Mouse (Mus musculus): ENCODE measurements around the gene Arrdc2. TPM values are rescaled to one million over a fixed set of nuclear protein-coding genes. Genes with fewer than 3 reads are reported as not detected.

The Arrdc2 gene
- total RNA-seq, 2 experiments from 2014 or later: 4.8 to 71.3 TPM

DNA sequence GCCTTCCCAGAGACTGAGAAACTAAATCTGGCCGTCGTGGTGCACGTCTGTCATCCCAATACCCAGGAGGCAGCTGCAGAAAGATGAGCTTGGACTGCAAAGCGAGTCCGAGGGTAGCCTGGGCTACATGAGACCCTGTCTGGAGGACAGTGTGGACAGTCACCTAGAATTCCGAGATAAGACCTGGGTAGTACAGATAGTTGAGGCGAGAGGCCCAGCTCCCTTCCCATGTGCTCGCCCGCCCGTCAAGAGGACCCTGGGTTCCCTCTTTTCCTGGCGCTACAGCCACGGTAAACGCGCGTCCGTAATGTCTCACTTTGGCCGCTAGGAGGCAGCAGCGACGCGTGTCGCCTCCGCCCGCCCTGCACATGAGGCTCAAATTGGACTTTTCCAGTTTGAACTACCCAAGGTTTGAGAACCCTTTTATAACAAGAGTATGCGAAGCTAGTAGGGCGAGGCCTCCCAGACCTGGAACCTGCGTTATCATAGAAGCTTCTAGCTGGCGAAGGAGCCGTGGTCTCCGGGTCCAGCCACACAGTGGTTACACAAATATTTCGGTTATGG is 18.0 kb downstream of the Arrdc2 start:
- intact Hi-C loops (cut with DNase I; ENCODE audit: low total_unique reads): no loop called here

DNA sequence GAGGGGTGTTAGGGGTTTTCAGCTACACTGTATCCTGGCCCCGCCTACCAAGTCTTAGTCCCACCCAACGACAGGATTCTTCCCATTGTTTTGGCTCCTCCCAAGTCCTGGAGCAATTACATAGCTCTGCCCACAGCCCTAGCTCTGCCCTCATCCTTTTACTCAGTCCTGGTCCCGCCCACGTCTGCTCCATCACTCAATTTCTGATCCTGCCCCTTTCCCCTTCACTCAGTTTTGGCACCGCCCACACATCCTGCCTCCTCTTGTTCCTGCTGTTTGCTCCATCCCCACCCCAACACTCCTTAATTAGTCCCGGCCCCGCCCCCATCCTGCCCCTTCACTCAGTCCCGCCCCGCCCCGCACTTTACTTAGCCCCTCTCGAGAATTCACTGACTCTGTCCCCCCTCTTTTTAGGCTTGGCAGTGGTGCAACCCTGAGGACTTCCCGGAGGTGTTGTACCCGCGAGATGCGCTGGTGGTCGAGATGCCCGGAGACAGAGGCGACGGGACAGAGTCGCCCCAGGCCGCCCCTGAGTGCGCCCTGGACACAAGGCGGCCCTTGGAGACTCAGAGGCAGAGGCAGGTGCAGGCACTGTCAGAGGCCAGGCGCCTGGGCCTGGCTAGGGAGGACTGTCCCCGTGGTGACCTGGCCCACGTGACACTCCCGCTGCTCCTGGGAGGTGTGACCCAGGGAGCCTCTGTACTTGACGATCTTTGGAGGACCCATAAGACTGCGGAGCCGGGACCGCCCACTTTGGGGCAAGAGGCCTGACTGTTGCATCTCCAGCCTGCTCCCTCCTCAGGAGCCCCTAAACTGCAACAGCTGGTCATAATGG is 19.2 kb downstream of the Arrdc2 start:
- intact Hi-C loops (cut with DNase I; ENCODE audit: low total_unique reads): no loop called here
- DNase-seq: peak; percentile 71

More for the DNA sequence above, 18.0 kb downstream of the Arrdc2 start:
- peak; percentile 71 for DNase-seq

- intact Hi-C loops (cut with DNase I; ENCODE audit: low total_unique reads): loop anchor here (2.0 to 5.0 kb wide), 2 partner anchors 26 to 661 kb away; no protein-coding TSS in a partner anchor
- DNase-seq: peak; percentile 34
Measured at GRCm38 (mm10) chr8:70816679-70817078, 22.8 kb downstream of the Arrdc2 start.

GRCm38 (mm10) chr8:70812885-70813284 is 26.6 kb downstream of the Arrdc2 start:
- DNase-seq: no peak
- intact Hi-C loops (cut with DNase I; ENCODE audit: low total_unique reads): no loop called here

GRCm38 (mm10) chr8:70812055-70812454 is 27.5 kb downstream of the Arrdc2 start:
- intact Hi-C loops (cut with DNase I; ENCODE audit: low total_unique reads): no loop called here

DNA sequence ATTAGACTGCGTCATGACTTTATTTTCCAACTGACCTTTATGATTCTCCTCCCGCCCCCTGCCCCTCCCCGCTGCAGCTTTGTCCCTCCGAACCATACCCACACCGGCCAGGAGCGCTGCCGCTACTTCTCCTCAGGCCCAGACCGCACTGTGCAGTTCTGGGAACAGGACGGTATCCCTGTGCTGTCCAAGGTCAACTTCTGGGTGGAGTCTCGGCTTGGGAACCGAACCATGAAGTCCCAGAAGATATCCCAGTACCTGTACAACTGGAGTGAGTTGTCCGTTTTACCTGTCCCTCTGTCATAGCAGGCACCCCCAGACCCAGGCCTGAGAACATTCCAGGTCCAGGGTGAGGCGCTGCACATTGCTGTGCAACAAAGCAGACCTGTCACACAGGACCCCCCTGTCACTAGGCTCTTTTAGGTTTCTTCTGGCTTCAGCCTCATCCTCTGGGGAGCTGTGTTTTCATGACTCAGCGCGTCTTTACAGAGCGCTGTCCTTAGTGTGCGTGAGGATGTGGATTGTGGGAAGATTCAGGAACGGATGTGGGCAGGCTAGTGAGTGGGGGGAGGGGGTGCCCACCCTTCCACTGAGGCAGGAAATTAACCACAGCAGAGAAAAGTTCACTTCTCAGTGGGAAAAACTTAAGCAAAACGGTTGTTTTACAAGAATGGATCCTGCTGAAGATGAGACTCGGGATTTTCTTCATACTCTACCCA is 28.4 kb downstream of the Arrdc2 start:
- DNase-seq: no peak
- intact Hi-C loops (cut with DNase I; ENCODE audit: low total_unique reads): no loop called here

More at GRCm38 (mm10) chr8:70812055-70812454, 27.5 kb downstream of the Arrdc2 start:
- DNase-seq: no peak

GRCm38 (mm10) chr8:70808955-70809701 is 30.4 kb downstream of the Arrdc2 start:
- intact Hi-C loops (cut with DNase I; ENCODE audit: low total_unique reads): loop anchor here (5.0 kb wide), 1 partner anchor 37 kb away; no protein-coding TSS in a partner anchor
- no peak for DNase-seq

GRCm38 (mm10) chr8:70808239-70808638 is 31.3 kb downstream of the Arrdc2 start, which contains the start of gene Il12rb1:
Il12rb1 (plus strand) TSS chr8:70808449.
- DNase-seq: no peak
- intact Hi-C loops (cut with DNase I; ENCODE audit: low total_unique reads): loop anchor here (5.0 kb wide), 1 partner anchor 36 kb away; no protein-coding TSS in a partner anchor

DNA sequence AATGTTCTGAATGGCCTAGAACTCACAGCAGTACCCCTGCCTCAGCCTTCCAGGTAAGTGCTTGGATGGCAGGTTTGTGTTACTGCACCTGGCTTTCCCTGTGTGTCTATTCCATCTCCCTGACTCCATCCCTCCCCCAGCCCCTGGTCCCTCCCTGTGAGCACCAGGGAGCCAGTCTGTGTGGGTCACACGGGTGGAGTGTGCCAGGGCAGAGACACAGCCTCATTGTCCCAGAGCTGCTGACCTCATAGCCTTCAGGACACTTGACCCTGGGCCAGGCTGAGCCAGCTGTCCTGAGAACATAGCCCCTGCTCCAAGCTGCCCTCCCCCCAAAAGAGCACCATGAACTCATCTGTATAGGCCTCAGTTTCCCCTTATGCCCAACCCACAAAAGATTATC is 32.2 kb downstream of the Arrdc2 start:
- DNase-seq: no peak
- intact Hi-C loops (cut with DNase I; ENCODE audit: low total_unique reads): loop anchor here (5.0 kb wide), 1 partner anchor 35 kb away; no protein-coding TSS in a partner anchor

- intact Hi-C loops (cut with DNase I; ENCODE audit: low total_unique reads): loop anchor here (5.0 kb wide), 1 partner anchor 34 kb away; no protein-coding TSS in a partner anchor
- DNase-seq: no peak
Measured at GRCm38 (mm10) chr8:70806541-70806940, 33.0 kb downstream of the Arrdc2 start.

- intact Hi-C loops (cut with DNase I; ENCODE audit: low total_unique reads): loop anchor here (5.0 kb wide), 1 partner anchor 32 kb away; no protein-coding TSS in a partner anchor
- peak; percentile 92 for DNase-seq
Measured at GRCm38 (mm10) chr8:70804481-70805206, 34.9 kb downstream of the Arrdc2 start, which contains the start of gene Mast3. Mast3 (minus strand) TSS chr8:70805054.

GRCm38 (mm10) chr8:70803761-70804480 is 35.6 kb downstream of the Arrdc2 start:
- peak; percentile 52 for DNase-seq
- intact Hi-C loops (cut with DNase I; ENCODE audit: low total_unique reads): no loop called here

DNA sequence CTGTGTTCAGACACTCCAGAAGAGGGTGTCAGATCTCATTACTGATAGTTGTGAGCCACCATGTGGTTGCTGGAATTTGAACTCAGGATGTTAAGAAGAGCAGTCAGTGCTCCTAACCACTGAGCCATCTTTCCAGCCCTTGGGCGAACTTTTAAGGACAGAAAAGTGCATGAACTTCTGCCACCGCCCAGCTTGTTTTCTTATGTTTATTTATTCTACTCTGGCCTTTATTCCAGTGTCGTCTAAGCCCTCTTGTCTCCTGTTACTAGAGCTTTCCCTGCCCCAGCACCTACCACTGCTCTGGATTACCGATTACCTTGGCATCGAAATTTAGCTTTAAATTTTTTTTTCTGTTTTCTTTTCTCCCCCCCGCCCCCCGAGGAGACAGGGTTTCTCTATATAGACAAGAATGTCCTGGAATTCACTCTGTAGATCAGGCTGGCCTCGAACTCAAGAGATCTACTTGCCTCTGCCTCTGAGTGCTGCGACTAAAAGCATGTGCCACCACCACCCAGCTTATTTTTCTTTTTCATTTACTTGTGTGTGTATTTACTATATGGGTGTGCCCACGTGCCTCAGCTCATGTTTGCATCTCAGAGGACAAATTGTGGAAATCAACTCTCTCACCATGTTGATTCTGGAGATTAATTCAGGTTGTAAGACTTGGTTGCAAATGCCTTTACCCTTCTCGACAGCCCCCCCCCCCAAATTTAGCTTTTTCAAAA is 36.6 kb downstream of the Arrdc2 start:
- intact Hi-C loops (cut with DNase I; ENCODE audit: low total_unique reads): no loop called here

GRCm38 (mm10) chr8:70801830-70802229 is 37.7 kb downstream of the Arrdc2 start:
- intact Hi-C loops (cut with DNase I; ENCODE audit: low total_unique reads): no loop called here

More for the DNA sequence above, 36.6 kb downstream of the Arrdc2 start:
- no peak for DNase-seq

DNA sequence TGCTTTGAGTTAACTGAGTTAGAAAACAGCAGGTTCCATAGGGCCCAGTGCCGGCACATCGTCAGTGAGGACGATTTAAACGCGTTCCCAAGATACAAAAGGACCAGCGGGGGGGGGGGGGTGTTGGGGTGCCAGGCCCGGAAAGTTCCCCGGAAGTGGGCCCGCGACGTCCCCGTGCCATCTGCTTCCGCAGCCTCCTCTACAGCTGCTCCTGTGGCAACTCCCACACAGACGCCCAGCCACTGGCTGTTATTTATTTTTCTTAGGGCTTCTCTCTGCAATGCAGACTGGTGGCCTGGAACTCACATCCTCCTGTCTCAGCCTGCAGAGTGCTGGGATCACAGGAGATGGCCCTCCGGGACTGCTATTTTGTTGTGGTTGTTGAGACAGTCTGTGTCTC is 38.4 kb downstream of the Arrdc2 start:
- DNase-seq: no peak
- intact Hi-C loops (cut with DNase I; ENCODE audit: low total_unique reads): no loop called here

More at GRCm38 (mm10) chr8:70801830-70802229, 37.7 kb downstream of the Arrdc2 start:
- no peak for DNase-seq

DNA sequence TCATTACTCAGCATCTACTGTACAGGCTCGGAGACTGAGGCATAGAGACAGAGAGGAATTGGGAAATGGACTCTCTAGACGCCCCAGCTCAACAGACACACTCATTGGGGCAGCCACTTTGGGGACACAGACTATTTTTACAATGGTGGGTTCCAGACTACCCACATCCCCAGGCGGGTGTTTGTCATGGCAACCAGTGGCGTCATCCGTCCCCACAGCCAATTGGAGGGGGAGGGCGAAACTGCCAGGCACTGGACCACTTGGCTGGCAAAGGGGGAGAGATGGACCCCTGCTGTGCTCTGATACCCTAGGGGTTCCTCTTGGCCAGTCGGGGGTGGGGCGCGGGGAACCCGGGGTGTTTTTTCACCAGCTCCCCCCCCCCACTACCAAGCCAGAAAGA is 38.9 kb downstream of the Arrdc2 start:
- intact Hi-C loops (cut with DNase I; ENCODE audit: low total_unique reads): no loop called here
- no peak for DNase-seq

DNA sequence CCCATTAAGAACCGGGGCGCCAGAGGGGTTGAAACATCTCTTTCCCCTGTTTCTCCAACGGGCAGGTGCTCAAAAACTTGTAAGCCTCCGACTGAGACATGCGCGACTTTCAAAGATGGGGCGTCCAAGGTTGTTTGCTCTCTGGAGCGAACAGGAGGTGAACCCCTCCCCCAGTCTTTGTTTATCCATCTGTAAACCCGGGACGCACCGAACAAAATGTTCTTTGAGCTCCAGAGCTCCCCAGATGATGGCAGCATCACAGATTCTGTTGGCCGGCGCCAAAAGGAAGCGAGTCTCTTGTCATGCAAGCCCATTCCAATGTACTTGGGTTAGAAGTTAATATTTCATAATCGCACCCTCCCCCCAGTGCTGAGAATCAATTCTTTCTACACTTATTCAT is 41.2 kb downstream of the Arrdc2 start:
- DNase-seq: no peak
- intact Hi-C loops (cut with DNase I; ENCODE audit: low total_unique reads): no loop called here
